Comparison of ENCODE assay signal across 33 mouse cellular contexts in genomic region chr6:40894716-40895115, GRCm38 (mm10). TPM values are rescaled to one million over a fixed set of nuclear protein-coding genes. Genes with fewer than 3 reads are reported as not detected.
DNase-seq lines count a peak whose midpoint lies in the region; ATAC-seq and TF ChIP-seq lines count a peak whose summit lies in the region.
"Had no signal": no experiment of that assay in that cellular context is flagged by ENCODE, and none has a peak within 500 bp of the region (broad histone marks: within the 10 kb centered on the region; RNA-seq: fewer than 3 reads in every experiment).

No protein-coding gene starts in this region.

- no peaks in the 10 kb centered on the region; the same call in 1 of the 2 replicates for H3K4me1 ChIP-seq in liver, postnatal 0 days (ENCODE audit: insufficient read depth)
- H3K4me1 ChIP-seq in liver, embryonic 11.5 days (replicated peaks; ENCODE audit: control insufficient read depth, insufficient read depth, low read length) = no peaks in the 10 kb centered on the region
- H3K4me1 ChIP-seq in intestine, embryonic 16.5 days (ENCODE audit: control insufficient read depth, insufficient read depth, low read length) = no peaks in the 10 kb centered on the region
- H3K4me1 ChIP-seq: embryonic facial prominence, embryonic 12.5 days; embryonic facial prominence, embryonic 15.5 days; heart, embryonic 12.5 days; heart, embryonic 15.5 days; hindbrain, embryonic 10.5 days had no signal

- H3K79me2 ChIP-seq in C2C12 (ENCODE audit: control insufficient read depth, insufficient read depth) = no peaks in the 10 kb centered on the region

- 53% methylated on average over 1 of the region's 1 CpGs for WGBS in liver, postnatal 0 days (ENCODE audit: insufficient replicate concordance)
- WGBS in liver, embryonic 11.5 days = 73% methylated on average over 1 of the region's 1 CpGs
- 67% methylated on average over 1 of the region's 1 CpGs for WGBS in intestine, embryonic 16.5 days

- H3K36me3 ChIP-seq in liver, postnatal 0 days (replicated peaks; ENCODE audit: insufficient read depth, low read length) = no peaks in the 10 kb centered on the region
- no peaks in the 10 kb centered on the region for H3K36me3 ChIP-seq in liver, embryonic 11.5 days (ENCODE audit: control insufficient read depth, insufficient read depth, low read length)
- no peaks in the 10 kb centered on the region for H3K36me3 ChIP-seq in C2C12 (ENCODE audit: control insufficient read depth, insufficient read depth)
- no peaks in the 10 kb centered on the region for H3K36me3 ChIP-seq in intestine, embryonic 16.5 days (ENCODE audit: control insufficient read depth, insufficient read depth, low read length)
- H3K36me3 ChIP-seq: embryonic facial prominence, embryonic 12.5 days; embryonic facial prominence, embryonic 15.5 days; heart, embryonic 12.5 days; heart, embryonic 15.5 days; hindbrain, embryonic 10.5 days had no signal

- no peaks in the 10 kb centered on the region for H3K9me3 ChIP-seq in liver, postnatal 0 days (ENCODE audit: low read length)
- H3K9me3 ChIP-seq in liver, embryonic 11.5 days (ENCODE audit: control insufficient read depth, low read length) = no peaks in the 10 kb centered on the region
- no peaks in the 10 kb centered on the region for H3K9me3 ChIP-seq in intestine, embryonic 16.5 days (ENCODE audit: control insufficient read depth, low read length)
- H3K9me3 ChIP-seq: embryonic facial prominence, embryonic 12.5 days; embryonic facial prominence, embryonic 15.5 days; heart, embryonic 12.5 days; heart, embryonic 15.5 days; hindbrain, embryonic 10.5 days had no signal

- ATAC-seq in liver, postnatal 0 days = peak; percentile 49
- ATAC-seq in liver, embryonic 11.5 days (replicated peaks; ENCODE audit: low FRiP score) = no peak
- ATAC-seq in intestine, embryonic 16.5 days = peak; percentile 65
- ATAC-seq: CD4-positive, CD25-positive, alpha-beta regulatory T cell, adult 4 months; forebrain, embryonic 14.5 days; forebrain, postnatal 0 days; hindbrain, postnatal 0 days; inflammation-experienced regulatory T-cells, adult 6 months had no signal

- H3ac ChIP-seq in C2C12 (ENCODE audit: control insufficient read depth, insufficient read length, low read depth) = no peak overlapping the region

- DNase-seq in liver, postnatal 0 days = no peak
- no peak for DNase-seq in liver, embryonic 11.5 days (ENCODE audit: low spot score)
- no peak for DNase-seq in layer of hippocampus, postnatal 36 days
- DNase-seq in cerebellum, adult 11-12 months = no peak
- DNase-seq in lung, postnatal 36 days = no peak
- DNase-seq: adrenal gland, adult 8-10 months; adrenal gland, postnatal 36 days; B cell, adult 2 months; cerebellum, adult 2 months; cerebellum, adult 9-11 months; cerebellum, postnatal 25 days; forebrain, postnatal 0 days; gastrocnemius, postnatal 25 days; heart, adult 18-20 months; heart, postnatal 10 days; heart, postnatal 36 days had no signal

- TF ChIP-seq EP300 in liver, postnatal 0 days (IDR thresholded peaks at IDR 0.05; ENCODE audit: low read depth) = no peak

- no peaks in the 10 kb centered on the region for H3K79me3 ChIP-seq in C2C12 (ENCODE audit: low read depth)

- H3K27ac ChIP-seq in liver, postnatal 0 days (ENCODE audit: low read depth) = no peak overlapping the region
- no peak overlapping the region for H3K27ac ChIP-seq in liver, embryonic 11.5 days (ENCODE audit: low read depth, low read length)
- H3K27ac ChIP-seq in intestine, embryonic 16.5 days (ENCODE audit: low read length) = no peak overlapping the region
- H3K27ac ChIP-seq: embryonic facial prominence, embryonic 12.5 days; embryonic facial prominence, embryonic 15.5 days; heart, embryonic 15.5 days; hindbrain, embryonic 10.5 days; hindbrain, embryonic 14.5 days; hindbrain, postnatal 0 days had no signal

- no peak overlapping the region for H3K9ac ChIP-seq in liver, postnatal 0 days (replicated peaks)
- H3K9ac ChIP-seq in liver, embryonic 11.5 days (ENCODE audit: low read depth, low read length) = no peak overlapping the region
- H3K9ac ChIP-seq in intestine, embryonic 16.5 days (ENCODE audit: low read depth, low read length) = no peak overlapping the region
- H3K9ac ChIP-seq: embryonic facial prominence, embryonic 12.5 days; embryonic facial prominence, embryonic 15.5 days; forebrain, postnatal 0 days; heart, embryonic 12.5 days; heart, embryonic 15.5 days; hindbrain, embryonic 14.5 days had no signal

- no peak overlapping the region for H3K4me2 ChIP-seq in liver, postnatal 0 days (ENCODE audit: low read depth, low read length)
- H3K4me2 ChIP-seq in liver, embryonic 11.5 days = no peak overlapping the region
- no peak overlapping the region for H3K4me2 ChIP-seq in intestine, embryonic 16.5 days (ENCODE audit: low read depth, low read length)
- H3K4me2 ChIP-seq: embryonic facial prominence, embryonic 12.5 days; embryonic facial prominence, embryonic 15.5 days; heart, embryonic 12.5 days; heart, embryonic 15.5 days; hindbrain, embryonic 14.5 days had no signal

- no peak for TF ChIP-seq CTCF in liver, postnatal 0 days (IDR thresholded peaks at IDR 0.05; ENCODE audit: low read depth)
- TF ChIP-seq CTCF in C2C12 (IDR thresholded peaks at IDR 0.05; ENCODE audit: control insufficient read depth, insufficient read depth, insufficient read length) = no peak

- H3K27me3 ChIP-seq in liver, postnatal 0 days (ENCODE audit: insufficient read depth, low read length) = no peaks in the 10 kb centered on the region
- no peaks in the 10 kb centered on the region for H3K27me3 ChIP-seq in liver, embryonic 11.5 days (replicated peaks; ENCODE audit: control insufficient read depth, insufficient read depth, low read length)
- H3K27me3 ChIP-seq in C2C12 (ENCODE audit: control insufficient read depth, insufficient read depth, insufficient read length) = no peaks in the 10 kb centered on the region
- no peaks in the 10 kb centered on the region for H3K27me3 ChIP-seq in intestine, embryonic 16.5 days (replicated peaks; ENCODE audit: control insufficient read depth, insufficient read depth, low read length)
- H3K27me3 ChIP-seq: embryonic facial prominence, embryonic 12.5 days; embryonic facial prominence, embryonic 15.5 days; heart, embryonic 12.5 days; heart, embryonic 15.5 days had no signal

- H3K4me3 ChIP-seq in liver, postnatal 0 days (ENCODE audit: low read depth, low read length) = no peak overlapping the region
- no peak overlapping the region for H3K4me3 ChIP-seq in liver, embryonic 11.5 days (ENCODE audit: low read depth, low read length)
- no peak overlapping the region for H3K4me3 ChIP-seq in C2C12 (ENCODE audit: insufficient read depth, poor library complexity, severe bottlenecking)
- H3K4me3 ChIP-seq in intestine, embryonic 16.5 days (ENCODE audit: low read length) = no peak overlapping the region
- H3K4me3 ChIP-seq: embryonic facial prominence, embryonic 12.5 days; embryonic facial prominence, embryonic 15.5 days; heart, embryonic 12.5 days; heart, embryonic 15.5 days; hindbrain, embryonic 10.5 days had no signal

TF ChIP-seq in C2C12, 6 proteins besides CTCF, POLR2A, EP300 and RAD21:
- peak; percentile 35 for TF ChIP-seq CEBPB (IDR thresholded peaks at IDR 0.05; ENCODE audit: low read depth)
- no peak for TF ChIP-seq USF1 (IDR thresholded peaks at IDR 0.05; ENCODE audit: low read depth)

RNA-seq across cellular contexts. Expression of gene Prss58, which starts 5.5 kb away (rescaled TPM):
- polyA plus RNA-seq in liver, postnatal 0 days (2015; fragmentation: Nextera tagmentation; extraction: Ambion mirVana) = not detected in 2 replicates
- polyA plus RNA-seq in liver, embryonic 11.5 days (2014; fragmentation: Nextera tagmentation; extraction: Ambion mirVana) = not detected in 2 replicates
- polyA plus RNA-seq in C2C12 (2012; fragmentation: generic; extraction: Trizol) = not detected
- not detected in 2 replicates for polyA plus RNA-seq in intestine, embryonic 16.5 days (2015; fragmentation: Nextera tagmentation; extraction: Ambion mirVana)
- not detected for total RNA-seq in layer of hippocampus, postnatal 36 days (2021)
- total RNA-seq: adrenal gland, adult 8-10 months; adrenal gland, postnatal 36 days; common myeloid progenitor, adult 5-6 weeks; forebrain, postnatal 0 days; gastrocnemius, adult 8-10 months; gastrocnemius, postnatal 25 days; heart, adult 18-20 months; heart, postnatal 10 days; heart, postnatal 36 days; hindbrain, postnatal 0 days; MEL had no signal
- polyA plus RNA-seq: CD4-positive, CD25-positive, alpha-beta regulatory T cell, adult 4 months; cerebellum, adult 2 months; embryonic facial prominence, embryonic 12.5 days; embryonic facial prominence, embryonic 15.5 days; forebrain, embryonic 11.5 days; forebrain, embryonic 14.5 days; forebrain, postnatal 0 days; heart, embryonic 12.5 days; heart, embryonic 15.5 days; hindbrain, embryonic 10.5 days; hindbrain, embryonic 14.5 days; hindbrain, postnatal 0 days; inflammation-experienced regulatory T-cells, adult 6 months had no signal

RNA-seq across cellular contexts. Expression of gene Moxd2, which starts 7.4 kb away (rescaled TPM):
- not detected in 2 replicates for polyA plus RNA-seq in liver, postnatal 0 days (2015; fragmentation: Nextera tagmentation; extraction: Ambion mirVana)
- not detected in 2 replicates for polyA plus RNA-seq in liver, embryonic 11.5 days (2014; fragmentation: Nextera tagmentation; extraction: Ambion mirVana)
- 0.01 TPM for polyA plus RNA-seq in C2C12 (2012; fragmentation: generic; extraction: Trizol)
- polyA plus RNA-seq in intestine, embryonic 16.5 days (2015; fragmentation: Nextera tagmentation; extraction: Ambion mirVana) = not detected in 2 replicates
- total RNA-seq in layer of hippocampus, postnatal 36 days (2021) = not detected
- total RNA-seq: adrenal gland, adult 8-10 months; adrenal gland, postnatal 36 days; common myeloid progenitor, adult 5-6 weeks; forebrain, postnatal 0 days; gastrocnemius, adult 8-10 months; gastrocnemius, postnatal 25 days; heart, adult 18-20 months; heart, postnatal 10 days; heart, postnatal 36 days; hindbrain, postnatal 0 days; MEL had no signal
- polyA plus RNA-seq: cerebellum, adult 2 months; embryonic facial prominence, embryonic 12.5 days; embryonic facial prominence, embryonic 15.5 days; forebrain, embryonic 11.5 days; forebrain, embryonic 14.5 days; forebrain, postnatal 0 days; gonadal fat pad, adult 2 months; heart, embryonic 12.5 days; heart, embryonic 15.5 days; hindbrain, embryonic 10.5 days; hindbrain, embryonic 14.5 days; hindbrain, postnatal 0 days had no signal

RNA-seq across cellular contexts. Expression of gene 1700074P13Rik, which starts 45.6 kb away (rescaled TPM):
- not detected in 2 replicates for polyA plus RNA-seq in liver, postnatal 0 days (2015; fragmentation: Nextera tagmentation; extraction: Ambion mirVana)
- not detected in 2 replicates for polyA plus RNA-seq in liver, embryonic 11.5 days (2014; fragmentation: Nextera tagmentation; extraction: Ambion mirVana)
- polyA plus RNA-seq in C2C12 (2012; fragmentation: generic; extraction: Trizol) = not detected
- not detected in 2 replicates for polyA plus RNA-seq in intestine, embryonic 16.5 days (2015; fragmentation: Nextera tagmentation; extraction: Ambion mirVana)
- not detected for total RNA-seq in layer of hippocampus, postnatal 36 days (2021)
- total RNA-seq: adrenal gland, adult 8-10 months; adrenal gland, postnatal 36 days; common myeloid progenitor, adult 5-6 weeks; forebrain, postnatal 0 days; gastrocnemius, adult 8-10 months; gastrocnemius, postnatal 25 days; heart, adult 18-20 months; heart, postnatal 10 days; heart, postnatal 36 days; hindbrain, postnatal 0 days; MEL had no signal
- polyA plus RNA-seq: CD4-positive, CD25-positive, alpha-beta regulatory T cell, adult 4 months; cerebellum, adult 2 months; embryonic facial prominence, embryonic 12.5 days; embryonic facial prominence, embryonic 15.5 days; forebrain, embryonic 11.5 days; forebrain, embryonic 14.5 days; forebrain, postnatal 0 days; heart, embryonic 12.5 days; heart, embryonic 15.5 days; hindbrain, embryonic 10.5 days; hindbrain, embryonic 14.5 days; hindbrain, postnatal 0 days; inflammation-experienced regulatory T-cells, adult 6 months had no signal

RNA-seq across cellular contexts. Expression of gene Gm4744, which starts 57.0 kb away (rescaled TPM):
- polyA plus RNA-seq in liver, postnatal 0 days (2015; fragmentation: Nextera tagmentation; extraction: Ambion mirVana) = not detected in 2 replicates
- polyA plus RNA-seq in liver, embryonic 11.5 days (2014; fragmentation: Nextera tagmentation; extraction: Ambion mirVana) = not detected in 2 replicates
- polyA plus RNA-seq in C2C12 (2012; fragmentation: generic; extraction: Trizol) = not detected
- 0.23 TPM in 1 of 2 replicates, not detected in the other for polyA plus RNA-seq in intestine, embryonic 16.5 days (2015; fragmentation: Nextera tagmentation; extraction: Ambion mirVana)
- total RNA-seq in layer of hippocampus, postnatal 36 days (2021) = not detected
- total RNA-seq: adrenal gland, adult 8-10 months; adrenal gland, postnatal 36 days; common myeloid progenitor, adult 5-6 weeks; forebrain, postnatal 0 days; gastrocnemius, adult 8-10 months; gastrocnemius, postnatal 25 days; heart, adult 18-20 months; heart, postnatal 10 days; heart, postnatal 36 days; hindbrain, postnatal 0 days; MEL had no signal
- polyA plus RNA-seq: CD4-positive, CD25-positive, alpha-beta regulatory T cell, adult 4 months; cerebellum, adult 2 months; embryonic facial prominence, embryonic 12.5 days; embryonic facial prominence, embryonic 15.5 days; forebrain, embryonic 11.5 days; forebrain, embryonic 14.5 days; forebrain, postnatal 0 days; gonadal fat pad, adult 2 months; heart, embryonic 12.5 days; heart, embryonic 15.5 days; hindbrain, embryonic 10.5 days; hindbrain, embryonic 14.5 days; hindbrain, postnatal 0 days; inflammation-experienced regulatory T-cells, adult 6 months had no signal
